Mouse (Mus musculus) stomach, postnatal 0 days (tissue): ENCODE data around the gene Fgfr2.

Experiments used
- CTCF ChIP-seq: IDR thresholded peaks from 2 replicates; pipeline ENCODE4 v1.5.1; 2016; ENCODE audit warnings: antibody characterized with exemption, low read depth, mild to moderate bottlenecking, moderate library complexity
- EP300 ChIP-seq: optimal IDR thresholded peaks from 2 replicates; pipeline ENCODE3; 2016; ENCODE audit warnings: antibody characterized with exemption

DNA sequence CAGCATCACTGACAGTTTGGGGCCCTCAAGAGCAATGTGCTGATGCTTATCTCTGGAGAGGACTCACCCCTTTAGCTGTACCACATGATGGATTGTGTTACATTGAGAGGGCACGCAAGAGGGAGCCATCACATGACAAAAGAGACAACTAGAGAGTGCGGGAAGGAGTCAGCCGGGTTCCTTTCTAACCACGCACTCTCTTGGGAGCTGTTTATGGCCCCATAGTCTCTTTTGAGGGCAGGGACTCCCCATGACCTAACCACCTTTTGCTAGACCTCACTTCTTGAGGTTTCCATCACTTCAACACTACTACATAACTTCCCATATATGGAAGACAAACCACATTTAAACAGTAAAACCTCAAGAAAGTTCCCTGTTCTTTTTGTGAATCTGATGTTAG is 2799.4 kb downstream of the Fgfr2 start:
- TF ChIP-seq EP300 (no peak), CTCF (no peak)
